Mouse (Mus musculus): ENCODE results near the gene Tfpi.

GRCm38 (mm10) chr2:84511508-84511907 is 34.9 kb upstream of the Tfpi start:
- no peak for TF ChIP-seq EP300 (IDR thresholded peaks at IDR 0.05; ENCODE audit: low read depth)
- no peak for TF ChIP-seq CTCF (IDR thresholded peaks at IDR 0.05; ENCODE audit: low read depth)
